Mouse (Mus musculus) bone marrow, adult 2 months (tissue): ENCODE measurements at regions not wholly inside any gene's neighbourhood (a gene's known extent, or its start where the extent isn't known, plus 50 kb on each side); places are given as distances from the start of the nearest gene placed in this dataset.

Source experiments
- CTCF ChIP-seq: fragments of 200-500 bp; IDR thresholded peaks from 2 replicates; pipeline ENCODE4 v1.5.1; 2011; ENCODE audit warnings: low read length, control low read depth; ENCODE audit not compliant: control insufficient read depth, insufficient read depth
- POLR2A ChIP-seq: fragments of 200-500 bp; IDR thresholded peaks from 2 replicates; pipeline ENCODE4 v1.6.1; 2011; ENCODE audit warnings: low read depth, mild to moderate bottlenecking, control low read depth, low read length, borderline replicate concordance; ENCODE audit not compliant: control insufficient read depth

DNA sequence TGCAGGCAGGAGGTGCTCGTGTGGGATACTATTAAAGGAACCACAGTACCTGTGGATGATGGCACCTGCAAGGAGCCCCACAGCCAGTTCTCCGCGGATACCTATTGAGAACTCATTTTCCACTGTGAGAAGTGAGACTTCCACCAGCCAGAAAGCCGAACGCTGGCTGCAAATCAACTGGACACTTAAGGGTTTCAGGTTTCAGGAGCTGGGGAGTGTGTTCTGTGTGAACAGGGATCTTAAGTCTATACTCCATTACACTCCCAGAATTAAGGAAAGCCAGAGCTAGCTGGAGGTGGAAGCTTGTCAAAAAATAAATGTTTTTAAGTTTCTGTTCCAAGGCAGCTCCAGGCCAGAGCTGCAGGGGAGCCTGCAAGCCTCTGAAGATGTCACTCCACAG lies 99.8 kb upstream of the Rybp start:
- TF ChIP-seq CTCF = no peak
- no peak for TF ChIP-seq POLR2A
